Mouse (Mus musculus) lung, adult 2 months (tissue): ENCODE measurements around the gene Gss.

Experiments used
- CTCF ChIP-seq: fragments of 200-500 bp; IDR thresholded peaks from 2 replicates; pipeline ENCODE4 v1.5.1; 2011; ENCODE audit warnings: mild to moderate bottlenecking, low read length, control low read depth; ENCODE audit not compliant: insufficient read depth
- POLR2A ChIP-seq: fragments of 200-500 bp; IDR thresholded peaks from 2 replicates; pipeline ENCODE4 v1.6.1; 2011; ENCODE audit warnings: low read depth, mild to moderate bottlenecking, control low read depth, low read length, borderline replicate concordance; ENCODE audit errors: extremely low read depth

DNA sequence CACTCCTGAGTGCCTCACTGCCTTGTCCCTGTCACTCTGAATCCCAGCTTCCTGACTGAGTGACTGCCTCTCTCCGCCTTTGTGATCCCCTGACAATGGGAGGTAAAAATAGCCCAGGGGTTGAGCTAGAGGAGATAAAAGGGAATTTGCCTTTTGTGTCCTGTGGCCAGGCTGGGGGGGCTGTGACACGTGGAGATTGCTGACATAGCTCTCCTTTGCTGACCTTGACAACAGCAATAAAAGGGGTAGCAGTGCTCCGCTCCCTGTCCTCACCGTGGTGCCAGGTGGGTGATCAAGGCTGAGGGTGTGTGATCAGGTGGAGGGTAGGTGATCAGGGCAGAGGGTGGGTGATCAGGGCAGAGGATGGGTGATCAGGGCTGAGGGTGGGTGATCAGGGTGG lies 18.4 kb upstream of the Gss start, which contains the start of gene Myh7b:
- TF ChIP-seq CTCF: no peak
- TF ChIP-seq POLR2A: no peak
